In genomic region chr6:50080431-50080830, GRCm38 (mm10) we compare ENCODE assay signal across 19 mouse cellular contexts. TPM values are rescaled to one million over a fixed set of nuclear protein-coding genes. Genes with fewer than 3 reads are reported as not detected.
DNase-seq lines count a peak whose midpoint lies in the region; ATAC-seq and TF ChIP-seq lines count a peak whose summit lies in the region.
"Had no signal": no experiment of that assay in that cellular context is flagged by ENCODE, and none has a peak within 500 bp of the region (broad histone marks: within the 10 kb centered on the region; RNA-seq: fewer than 3 reads in every experiment).

No protein-coding gene starts in this region.

- H3K27ac ChIP-seq in heart, embryonic 12.5 days (ENCODE audit: poor library complexity, severe bottlenecking) = no peak overlapping the region
- H3K27ac ChIP-seq: embryonic facial prominence, embryonic 10.5 days; heart, embryonic 13.5 days; hindbrain, embryonic 14.5 days; macrophage; midbrain, embryonic 13.5 days had no signal

- TF ChIP-seq POLR2A in lung, adult 2 months (IDR thresholded peaks at IDR 0.05; ENCODE audit: borderline replicate concordance, extremely low read depth, low read depth, low read length) = no peak

- H3K4me2 ChIP-seq in heart, embryonic 12.5 days = no peak overlapping the region
- H3K4me2 ChIP-seq: heart, embryonic 13.5 days; hindbrain, embryonic 14.5 days; midbrain, embryonic 13.5 days had no signal

- TF ChIP-seq CTCF in lung, adult 2 months (IDR thresholded peaks at IDR 0.05; ENCODE audit: insufficient read depth, low read length) = no peak

- H3K4me3 ChIP-seq in heart, embryonic 12.5 days = no peak overlapping the region
- no peak overlapping the region for H3K4me3 ChIP-seq in lung, adult 2 months (replicated peaks; ENCODE audit: extremely low read depth, low read depth, low read length)
- H3K4me3 ChIP-seq: embryonic facial prominence, embryonic 10.5 days; erythroblast, embryonic 14.5 days; heart, embryonic 13.5 days; midbrain, embryonic 13.5 days had no signal

- intact Hi-C loops in heart, postnatal 10 days (cut with DNase I) = no loop called here

- 81% methylated on average over 7 of the region's 7 CpGs for WGBS in heart, embryonic 12.5 days
- 57% methylated on average over 7 of the region's 7 CpGs for WGBS in lung, adult 2 months

- H3K27me3 ChIP-seq in heart, embryonic 12.5 days (replicated peaks) = no peaks in the 10 kb centered on the region; the same call in 1 of the 2 replicates
- H3K27me3 ChIP-seq: heart, embryonic 13.5 days; midbrain, embryonic 13.5 days had no signal

- no peak overlapping the region for H3K9ac ChIP-seq in heart, embryonic 12.5 days
- H3K9ac ChIP-seq: heart, embryonic 13.5 days; hindbrain, embryonic 14.5 days; midbrain, embryonic 13.5 days had no signal

- no peaks in the 10 kb centered on the region for H3K4me1 ChIP-seq in heart, embryonic 12.5 days (replicated peaks)
- H3K4me1 ChIP-seq in lung, adult 2 months (ENCODE audit: control insufficient read depth, insufficient read depth, low read length) = no peaks in the 10 kb centered on the region
- H3K4me1 ChIP-seq: embryonic facial prominence, embryonic 10.5 days; heart, embryonic 13.5 days; midbrain, embryonic 13.5 days had no signal

- no peaks in the 10 kb centered on the region for H3K9me3 ChIP-seq in heart, embryonic 12.5 days (replicated peaks)
- H3K9me3 ChIP-seq: embryonic facial prominence, embryonic 10.5 days; heart, embryonic 13.5 days; midbrain, embryonic 13.5 days had no signal

- no peak for ATAC-seq in heart, embryonic 12.5 days (ENCODE audit: insufficient number of reproducible peaks, low FRiP score)
- ATAC-seq in megakaryocyte progenitor cell, adult 5-6 weeks (replicated peaks; ENCODE audit: poor library complexity) = no peak
- ATAC-seq: CD4-positive, CD25-positive, alpha-beta regulatory T cell, adult 4 months; intestine, postnatal 0 days; midbrain, embryonic 13.5 days had no signal

- no peaks in the 10 kb centered on the region for H3K36me3 ChIP-seq in heart, embryonic 12.5 days
- H3K36me3 ChIP-seq: embryonic facial prominence, embryonic 10.5 days; heart, embryonic 13.5 days; midbrain, embryonic 13.5 days had no signal

- peak; percentile 12 to 13 for DNase-seq in heart, postnatal 10 days
- DNase-seq in retina, postnatal 1 day = peak; percentile 7
- no peak for DNase-seq in retina, embryonic 14.5 days (ENCODE audit: low spot score)
- DNase-seq in lung, adult 2 months = peak; percentile 55
- DNase-seq in urinary bladder, postnatal 4 days (ENCODE audit: low spot score in 2 of 2) = no peak
- DNase-seq: adrenal gland, adult 8-10 months; cerebellum, adult 9-11 months; liver; thymus, adult 18-20 months had no signal

RNA-seq across cellular contexts. Expression of gene Mpp6, which starts 29.6 kb away (rescaled TPM):
- total RNA-seq in heart, postnatal 10 days (2021) = 10 to 100 TPM; 59.8 to 62.1 TPM
- 59.6 and 67.5 TPM in 2 replicates for polyA plus RNA-seq in heart, embryonic 12.5 days (2016; fragmentation: Nextera tagmentation; extraction: Ambion mirVana)
- polyA plus RNA-seq in lung, adult 2 months (2012; rRNA removed) = 3.1 and 3.5 TPM in 2 replicates
- 179 and 186 TPM in 2 replicates for total RNA-seq in megakaryocyte progenitor cell, adult 5-6 weeks (2015)
- 278 and 339 TPM in 2 replicates for total RNA-seq in megakaryocyte progenitor cell, adult 5-6 weeks (2017)

Comparison
In these comparisons a context has a peak if more than half of its experiments do, and no peak if none do; other contexts are left out.
1. DNase-seq: peak in heart, postnatal 10 days (2 of 2), retina, postnatal 1 day (single experiment) and lung, adult 2 months (single experiment); none in retina, embryonic 14.5 days (single experiment) and urinary bladder, postnatal 4 days (0 of 2).